Mouse (Mus musculus) lung, embryonic 15.5 days (tissue): ENCODE results near the gene Mkrn3. TPM values are rescaled to one million over a fixed set of nuclear protein-coding genes. Genes with fewer than 3 reads are reported as not detected.

Experiments used
- ATAC-seq: fragments of 200-750 bp; cut with Nextera tagmentation; 2 replicates; pipeline ENCODE4 v1.8.0; 2017; ENCODE audit warnings: moderate number of reproducible peaks, borderline replicate concordance; ENCODE audit not compliant: low FRiP score, low TSS enrichment; ENCODE audit errors: extremely low read depth
- H3K27ac ChIP-seq: fragments of 300-500 bp; sonication (generic); 2 replicates; pipeline ENCODE4 v1.5.1; 2015; ENCODE audit warnings: moderate library complexity, mild to moderate bottlenecking, inconsistent platforms
- H3K27me3 ChIP-seq: fragments of 300-500 bp; sonication (generic); 2 replicates; pipeline ENCODE4 v1.6.1; 2015; ENCODE audit warnings: inconsistent platforms
- H3K36me3 ChIP-seq: fragments of 300-500 bp; sonication (generic); 2 replicates; pipeline ENCODE4 v1.6.1; 2015; ENCODE audit warnings: inconsistent platforms
- H3K4me1 ChIP-seq: fragments of 300-500 bp; sonication (generic); 2 replicates; pipeline ENCODE4 v1.6.1; 2015; ENCODE audit warnings: inconsistent platforms
- H3K4me2 ChIP-seq: fragments of 300-500 bp; sonication (generic); 2 replicates; pipeline ENCODE4 v1.6.1; 2015; ENCODE audit warnings: inconsistent platforms, mild to moderate bottlenecking, moderate library complexity
- H3K4me3 ChIP-seq: fragments of 300-500 bp; sonication (generic); 2 replicates; pipeline ENCODE4 v1.5.1; 2015; ENCODE audit warnings: mild to moderate bottlenecking, inconsistent platforms
- H3K9ac ChIP-seq: fragments of 300-500 bp; sonication (generic); 2 replicates; pipeline ENCODE4 v1.6.1; 2015; ENCODE audit warnings: inconsistent platforms
- H3K9me3 ChIP-seq: fragments of 300-500 bp; sonication (generic); 2 replicates; pipeline ENCODE4 v1.6.1; 2016; ENCODE audit warnings: inconsistent platforms
- WGBS: fragments of 180-500 bp; shearing (Covaris S2); methylation state at CpG from one replicate; pipeline ENCODE4 v1.1.7; 2015; 5-methylcytosine and 5-hydroxymethylcytosine counted together
- polyA plus RNA-seq: library from polyadenylated mRNA; unstranded; fragments of >200 nt; fragmentation: Nextera tagmentation; extraction: Ambion mirVana; gene quantifications from 2 replicates; pipeline ENCODE4 v1.2.1, GENCODE M21; 2015

Gene Mkrn3
- 5.0 and 5.1 TPM in 2 replicates for polyA plus RNA-seq

DNA sequence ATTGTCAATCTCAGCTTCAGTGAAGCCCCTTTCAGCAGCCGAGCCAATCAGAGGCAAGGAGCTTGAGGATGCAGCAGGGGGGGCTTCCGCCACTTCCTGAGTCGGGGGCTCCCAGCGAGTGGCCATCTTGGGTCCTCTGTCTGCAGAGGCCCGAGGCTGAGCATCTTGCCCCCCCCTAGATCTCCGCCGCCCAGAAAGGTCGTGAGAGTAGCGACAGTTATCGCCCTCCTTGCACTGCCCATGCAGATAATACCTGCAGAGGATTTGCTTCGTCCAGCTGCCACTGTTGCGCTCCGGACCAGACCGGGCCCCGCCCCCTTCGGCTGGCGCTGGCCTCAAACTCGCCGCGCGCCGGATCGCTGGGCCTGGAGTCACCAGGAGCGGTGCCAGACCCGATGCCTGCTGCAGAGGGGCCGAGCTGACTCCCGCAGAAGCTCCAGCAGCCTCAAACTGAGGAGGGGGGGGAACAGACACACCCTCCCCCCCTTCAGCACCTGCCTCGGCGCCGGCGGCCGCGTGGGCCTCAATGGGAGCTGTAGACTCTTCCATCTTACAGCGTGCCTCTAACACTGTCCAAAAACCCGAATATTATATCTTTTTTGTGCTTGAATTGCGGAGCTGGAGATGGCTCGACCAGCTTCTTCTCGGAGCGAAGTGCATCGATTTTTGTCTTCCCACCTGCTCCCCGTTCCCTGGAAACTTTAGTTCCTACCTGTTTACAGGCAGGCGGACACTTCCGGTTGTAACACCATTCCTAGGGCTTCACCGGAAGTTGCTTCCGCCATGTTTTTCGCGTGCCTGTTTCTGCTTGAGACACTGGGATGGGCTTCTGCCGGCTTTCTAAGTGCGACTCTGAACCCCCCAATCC, at the start of gene Mkrn3:
Gene Mkrn3 (minus strand): TSS at position 647 of the 868 bp plus-strand sequence.
- peaks cover 6% of the 10 kb centered on the region; the same call in 1 of the 2 replicates for H3K27me3 ChIP-seq
- H3K9me3 ChIP-seq: no peaks in the 10 kb centered on the region
- no peaks in the 10 kb centered on the region for H3K36me3 ChIP-seq
- peaks cover 9% of the 10 kb centered on the region; the same call in 1 of the 2 replicates for H3K4me1 ChIP-seq
- peak within 1 kb of the TSS; percentile 64 for H3K4me3 ChIP-seq
- 22% methylated on average over 49 of the region's 49 CpGs for WGBS
- ATAC-seq: peak; percentile 49; the same call in 1 of the 2 replicates
- no peak within 1 kb of the TSS for H3K27ac ChIP-seq
- H3K4me2 ChIP-seq: peak within 1 kb of the TSS; percentile 72
- peak within 1 kb of the TSS; percentile 62 for H3K9ac ChIP-seq

DNA sequence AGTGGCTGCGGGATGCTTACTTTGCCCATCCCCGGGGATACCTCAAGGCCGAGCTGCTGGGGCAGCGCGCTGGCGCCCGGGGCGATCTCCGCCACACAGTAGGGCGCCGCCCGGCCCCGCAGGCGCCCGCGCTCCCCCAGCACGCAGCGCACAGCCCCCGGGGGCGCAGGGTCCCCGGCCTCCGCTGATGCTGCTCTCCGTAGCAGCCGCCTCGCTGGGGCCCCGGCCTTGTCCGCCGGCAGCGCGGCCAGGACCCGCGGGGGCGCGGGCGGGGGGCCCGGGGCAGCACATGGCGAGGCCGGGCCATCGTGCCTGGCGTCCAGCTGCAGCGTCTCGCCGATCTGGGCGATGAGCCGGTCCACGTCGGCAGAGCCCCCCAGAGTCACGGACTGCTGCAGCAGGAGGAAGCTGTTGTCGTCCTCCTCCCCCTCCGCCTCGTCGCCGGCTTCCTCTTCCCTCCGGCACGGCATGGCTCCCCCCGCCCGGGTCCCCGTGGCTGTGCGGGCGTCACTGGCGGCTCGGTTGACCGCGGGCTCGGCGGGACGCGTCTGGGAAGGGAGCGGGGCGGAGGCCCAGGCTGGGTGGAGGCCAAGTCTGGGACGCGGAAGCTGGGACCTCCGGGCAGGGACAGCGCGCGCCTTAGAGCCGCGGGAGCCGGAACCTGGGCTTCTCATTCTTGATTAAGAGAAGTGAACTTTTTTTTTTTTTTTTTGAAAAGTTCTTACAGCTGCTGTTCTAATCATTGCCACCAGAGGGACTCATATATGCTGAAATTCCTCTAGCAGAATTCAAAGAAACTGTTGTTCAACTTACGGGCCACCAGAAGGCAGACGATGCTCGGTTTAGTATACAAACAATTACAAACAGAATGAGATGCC, 44.2 kb upstream of the Mkrn3 start, which contains the start of gene Peg12:
Gene Peg12 (minus strand): TSS at position 633 of the 878 bp plus-strand sequence.
- 17% methylated on average over 65 of the region's 82 CpGs for WGBS
- ATAC-seq: peak; percentile 92

DNA sequence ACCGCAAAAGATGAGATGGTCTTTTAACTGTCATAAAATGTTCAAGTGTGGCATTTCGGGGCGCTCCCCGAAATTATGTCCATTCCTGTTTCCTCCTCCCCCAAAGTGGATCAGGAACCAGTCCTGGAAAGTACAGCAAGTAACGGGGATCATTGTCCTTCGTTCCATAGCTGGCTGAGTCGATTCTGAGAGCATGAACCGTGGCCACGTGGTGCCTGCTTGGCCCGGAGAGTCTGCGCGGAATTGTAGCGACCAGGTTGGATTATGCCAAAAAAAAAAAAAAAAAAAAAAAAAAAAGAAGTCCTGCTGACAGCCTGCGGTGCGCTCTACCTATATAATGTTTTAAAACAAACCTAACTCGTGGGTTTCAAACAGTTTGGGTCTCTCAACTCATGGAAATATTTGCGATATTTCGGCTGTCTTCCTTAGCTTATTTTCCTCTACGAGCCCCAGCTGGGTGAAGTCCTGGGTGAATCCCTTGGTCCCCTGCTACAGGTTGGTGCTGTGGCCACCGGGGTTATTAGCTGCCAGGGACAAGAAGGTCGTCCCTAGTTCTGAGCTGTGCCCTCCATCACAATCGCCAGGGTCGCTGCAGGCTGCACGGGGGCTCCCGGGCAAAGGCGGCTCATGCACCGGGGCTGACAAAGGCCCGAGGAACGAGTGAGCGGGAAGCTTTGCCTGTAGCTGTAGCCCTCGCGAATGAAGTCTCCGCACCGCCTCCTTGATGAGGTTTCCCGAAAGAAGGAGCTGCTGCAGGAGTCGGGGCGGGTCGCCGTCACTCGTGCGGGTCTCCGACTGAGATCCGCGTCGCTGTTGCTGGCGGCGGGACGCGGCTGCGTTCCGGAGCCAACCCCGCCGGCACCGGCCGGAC, 43.3 kb upstream of the Mkrn3 start:
- Histone ChIP-seq H3K27me3 (no peaks in the 10 kb centered on the region), H3K4me2 (peak overlapping the region; percentile 59), H3K4me1 (no peaks in the 10 kb centered on the region), H3K9me3 (no peaks in the 10 kb centered on the region), H3K27ac (peak overlapping the region; percentile 96), H3K9ac (peak overlapping the region; percentile 60), H3K4me3 (peak overlapping the region; percentile 58), H3K36me3 (no peaks in the 10 kb centered on the region)
- 20% methylated on average over 55 of the region's 55 CpGs for WGBS
- no peak for ATAC-seq

More for the DNA sequence above, 44.2 kb upstream of the Mkrn3 start, which contains the start of gene Peg12:
- Histone ChIP-seq H3K4me3 (peak within 1 kb of the TSS; percentile 58), H3K4me2 (peak within 1 kb of the TSS; percentile 59), H3K9ac (peak within 1 kb of the TSS; percentile 60), H3K9me3 (no peaks in the 10 kb centered on the region), H3K36me3 (no peaks in the 10 kb centered on the region), H3K27me3 (no peaks in the 10 kb centered on the region), H3K27ac (peak within 1 kb of the TSS; percentile 96), H3K4me1 (no peaks in the 10 kb centered on the region)

DNA sequence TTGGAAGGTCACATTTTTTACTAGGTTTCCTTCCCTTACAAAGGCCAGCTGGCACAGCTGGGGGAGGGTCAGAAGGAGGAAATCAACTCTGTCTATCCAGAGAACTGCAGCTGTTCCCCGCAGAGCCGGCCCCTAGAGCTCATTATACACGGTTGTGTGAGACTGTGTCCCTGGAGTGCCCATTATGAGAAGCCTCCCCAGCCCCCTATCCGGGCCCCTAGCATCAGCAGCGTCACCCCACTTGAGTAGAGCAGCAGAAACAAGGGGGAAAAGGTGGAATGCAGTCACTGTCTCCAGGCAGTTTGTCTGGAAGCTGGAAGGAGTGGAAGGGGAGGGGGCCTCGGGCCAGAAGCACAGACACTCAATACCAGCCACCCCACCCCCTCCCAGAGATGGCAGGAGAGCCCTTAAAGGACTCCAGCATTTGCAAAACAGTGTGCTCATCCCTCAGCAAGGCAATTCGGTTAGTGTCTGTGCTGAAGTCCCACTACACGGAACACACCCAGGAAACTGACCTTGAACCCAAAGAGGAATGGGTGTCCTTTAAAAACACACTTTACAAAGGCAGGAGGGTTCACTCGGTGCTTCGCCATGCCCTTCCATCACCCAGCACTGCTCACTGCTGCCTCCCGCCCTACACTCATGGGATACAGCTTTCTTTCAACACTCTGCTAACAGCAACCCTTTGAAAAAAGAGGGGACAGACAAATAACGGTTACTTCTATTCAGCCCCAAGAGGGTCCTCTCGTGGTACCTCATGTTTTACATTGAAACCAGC, 42.5 kb upstream of the Mkrn3 start:
- H3K4me3 ChIP-seq: peak overlapping the region; percentile 58
- no peaks in the 10 kb centered on the region for H3K4me1 ChIP-seq
- no peaks in the 10 kb centered on the region for H3K9me3 ChIP-seq
- H3K4me2 ChIP-seq: peak overlapping the region; percentile 59
- H3K27ac ChIP-seq: peak overlapping the region; percentile 33; the same call in 1 of the 2 replicates
- H3K9ac ChIP-seq: peak overlapping the region; percentile 24; the same call in 1 of the 2 replicates
- 18% methylated on average over 13 of the region's 13 CpGs for WGBS
- no peaks in the 10 kb centered on the region for H3K36me3 ChIP-seq
- peak; percentile 33; the same call in 1 of the 2 replicates for ATAC-seq
- H3K27me3 ChIP-seq: no peaks in the 10 kb centered on the region

DNA sequence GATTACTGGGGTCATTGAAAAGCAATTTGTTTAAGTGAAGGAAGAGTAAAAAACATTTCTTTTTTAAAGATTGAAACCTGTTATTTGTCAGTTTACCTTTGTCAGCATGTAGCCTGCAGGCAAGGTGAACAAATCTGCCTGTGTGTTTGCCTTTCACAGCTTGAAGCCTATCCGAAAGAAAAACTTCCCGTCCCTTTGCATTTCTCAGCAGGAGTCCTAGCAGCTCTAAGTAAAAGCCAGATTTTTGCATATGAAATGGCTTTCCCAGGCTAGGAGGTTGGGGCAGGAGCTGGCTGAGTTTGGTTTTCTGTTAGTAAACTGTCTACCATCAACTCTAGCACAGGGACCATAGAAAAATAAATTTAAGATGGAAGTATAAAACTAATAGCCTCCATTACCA, 32.4 kb upstream of the Mkrn3 start:
- WGBS: 28% methylated on average over 2 of the region's 2 CpGs
- Histone ChIP-seq H3K4me2 (no peak overlapping the region), H3K4me1 (no peaks in the 10 kb centered on the region), H3K4me3 (no peak overlapping the region), H3K9ac (no peak overlapping the region), H3K9me3 (no peaks in the 10 kb centered on the region), H3K36me3 (no peaks in the 10 kb centered on the region), H3K27ac (no peak overlapping the region), H3K27me3 (no peaks in the 10 kb centered on the region)
- no peak for ATAC-seq

DNA sequence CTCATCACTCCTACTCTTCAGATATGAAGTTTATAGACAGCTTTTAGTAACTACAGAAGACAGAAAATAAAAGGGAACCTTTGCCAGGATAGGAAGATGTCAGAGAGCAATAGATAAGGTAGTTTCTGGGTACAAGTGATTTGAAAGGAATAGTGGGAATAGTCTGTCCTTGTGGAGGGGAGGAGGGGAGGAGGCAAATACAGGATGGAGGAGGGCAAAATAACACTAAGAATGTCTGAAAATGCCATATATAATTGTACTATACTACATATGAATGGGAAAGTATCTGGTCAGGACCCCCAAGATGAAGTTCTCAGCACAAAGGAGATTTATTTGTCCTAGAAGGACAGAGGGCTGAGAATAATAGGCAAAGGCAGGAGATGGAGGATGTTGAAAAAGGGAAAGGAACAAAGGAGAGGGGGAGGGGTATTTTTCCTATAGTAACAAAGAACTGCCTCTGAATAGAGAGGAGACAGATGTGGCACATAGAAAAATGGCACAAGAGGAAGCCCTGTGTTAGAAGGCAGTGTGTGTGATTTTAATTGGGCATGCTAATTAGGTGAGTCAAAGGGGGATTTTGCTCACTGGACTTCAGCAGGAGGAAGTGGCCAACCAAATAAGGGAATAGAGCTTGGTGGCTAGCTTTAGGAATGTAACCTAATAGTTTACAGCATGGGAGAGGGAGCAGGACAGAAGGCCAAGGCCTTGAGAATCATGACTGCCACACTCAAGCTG, 25.7 kb upstream of the Mkrn3 start:
- no peaks in the 10 kb centered on the region for H3K9me3 ChIP-seq
- H3K27ac ChIP-seq: no peak overlapping the region
- H3K36me3 ChIP-seq: no peaks in the 10 kb centered on the region
- no peak overlapping the region for H3K9ac ChIP-seq
- ATAC-seq: no peak
- no peak overlapping the region for H3K4me2 ChIP-seq
- no peaks in the 10 kb centered on the region for H3K4me1 ChIP-seq
- no peak overlapping the region for H3K4me3 ChIP-seq
- H3K27me3 ChIP-seq: no peaks in the 10 kb centered on the region

DNA sequence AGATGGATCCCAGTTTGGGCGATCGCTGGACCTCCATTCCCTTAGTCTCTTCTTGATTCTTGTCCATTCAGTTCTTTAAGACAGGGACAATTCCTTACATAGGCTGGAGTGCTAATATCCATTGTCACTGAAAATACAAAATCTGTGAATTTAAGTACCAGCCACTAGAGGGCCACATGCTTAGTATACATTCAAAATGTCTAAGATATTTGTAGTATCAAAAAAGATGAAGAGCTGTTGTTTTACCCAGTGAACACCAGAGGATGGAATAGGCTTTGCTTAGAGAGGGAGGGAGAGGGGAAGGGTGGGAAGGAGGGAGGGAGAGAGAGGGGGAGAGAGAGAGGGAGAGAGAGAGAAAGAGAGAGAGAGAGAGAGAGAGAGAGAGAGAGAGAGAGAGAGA, 16.5 kb upstream of the Mkrn3 start:
- H3K4me2 ChIP-seq: no peak overlapping the region
- no peak overlapping the region for H3K27ac ChIP-seq
- WGBS: 42% methylated on average over 2 of the region's 2 CpGs
- no peaks in the 10 kb centered on the region for H3K9me3 ChIP-seq
- no peaks in the 10 kb centered on the region for H3K4me1 ChIP-seq
- ATAC-seq: no peak
- no peak overlapping the region for H3K4me3 ChIP-seq
- no peaks in the 10 kb centered on the region for H3K27me3 ChIP-seq
- no peak overlapping the region for H3K9ac ChIP-seq
- no peaks in the 10 kb centered on the region for H3K36me3 ChIP-seq

DNA sequence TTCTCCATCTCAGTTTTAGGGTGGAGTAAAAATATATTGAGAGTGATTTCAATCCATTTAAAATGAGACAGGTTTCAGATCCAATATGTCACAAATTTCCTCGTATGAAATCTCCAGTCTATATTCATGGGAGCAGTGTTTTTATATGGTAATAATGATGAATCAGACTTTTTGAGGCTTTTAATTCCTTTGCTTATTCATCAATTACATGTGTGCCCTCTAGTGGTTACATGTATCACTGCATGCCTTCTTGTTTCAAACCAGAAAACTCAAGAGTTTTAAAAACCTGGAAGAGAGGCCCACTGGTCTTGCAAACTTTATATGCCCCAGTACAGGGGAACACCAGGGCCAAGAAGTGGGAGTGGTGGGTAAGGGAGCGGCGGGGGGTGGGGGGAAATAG, 13.3 kb upstream of the Mkrn3 start:
- H3K9ac ChIP-seq: no peak overlapping the region
- H3K4me1 ChIP-seq: no peaks in the 10 kb centered on the region
- H3K27me3 ChIP-seq: no peaks in the 10 kb centered on the region
- H3K9me3 ChIP-seq: no peaks in the 10 kb centered on the region
- H3K4me2 ChIP-seq: no peak overlapping the region
- H3K27ac ChIP-seq: no peak overlapping the region
- ATAC-seq: no peak
- H3K36me3 ChIP-seq: no peaks in the 10 kb centered on the region
- no peak overlapping the region for H3K4me3 ChIP-seq
- 30% methylated on average over 3 of the region's 3 CpGs for WGBS

DNA sequence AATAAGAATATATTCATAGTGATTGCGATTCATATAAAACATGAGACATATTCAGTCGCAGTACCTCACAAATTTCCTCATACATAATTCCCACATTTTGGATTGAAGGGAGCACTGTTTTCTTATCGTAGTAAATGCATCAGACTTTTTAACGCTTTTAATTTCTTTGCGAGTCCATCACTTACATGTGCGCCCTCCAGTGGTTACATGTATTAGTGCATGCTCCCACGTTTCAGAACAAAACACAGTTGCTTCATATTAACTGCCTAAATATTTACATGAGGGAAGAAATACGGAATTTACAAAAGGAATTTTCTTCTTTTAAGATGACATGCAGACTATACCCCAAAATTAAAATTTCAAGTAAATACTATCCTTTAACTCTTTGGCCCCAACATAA, 8.4 kb upstream of the Mkrn3 start:
- Histone ChIP-seq H3K27me3 (0 out of 2 replicates have a peak, but pooled peaks cover 2% of the 10 kb centered on the region), H3K9me3 (no peaks in the 10 kb centered on the region), H3K9ac (no peak overlapping the region), H3K36me3 (no peaks in the 10 kb centered on the region), H3K4me3 (no peak overlapping the region), H3K27ac (no peak overlapping the region), H3K4me1 (no peaks in the 10 kb centered on the region), H3K4me2 (no peak overlapping the region)
- no peak for ATAC-seq
- WGBS: 21% methylated on average over 8 of the region's 8 CpGs

DNA sequence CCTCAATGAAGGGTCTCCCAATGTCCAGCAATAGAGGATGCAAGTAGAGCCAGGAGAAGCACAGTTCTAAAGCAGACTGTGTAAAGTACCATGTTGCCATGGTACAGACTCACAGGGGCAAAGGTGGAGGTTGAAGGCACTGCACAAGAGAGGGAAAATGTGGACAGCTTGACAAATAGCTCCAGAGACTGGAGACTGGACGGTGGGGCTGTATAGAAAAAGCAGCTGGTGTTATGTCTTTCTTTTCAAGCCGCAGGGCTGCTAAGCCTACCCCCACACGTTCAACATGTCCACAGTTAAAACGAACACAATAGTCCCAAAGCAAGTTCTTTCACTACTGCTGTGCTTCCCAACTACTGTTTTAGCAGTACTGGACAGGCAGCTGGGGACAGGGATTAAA, 3.3 kb upstream of the Mkrn3 start:
- Histone ChIP-seq H3K36me3 (no peaks in the 10 kb centered on the region), H3K4me2 (no peak overlapping the region), H3K27me3 (peaks cover 6% of the 10 kb centered on the region; the same call in 1 of the 2 replicates), H3K9me3 (no peaks in the 10 kb centered on the region), H3K27ac (no peak overlapping the region), H3K9ac (no peak overlapping the region), H3K4me1 (peaks cover 9% of the 10 kb centered on the region; the same call in 1 of the 2 replicates), H3K4me3 (no peak overlapping the region)
- WGBS: 47% methylated on average over 4 of the region's 4 CpGs
- no peak for ATAC-seq
